8 mouse cellular contexts compared by ENCODE assay signal in genomic region chr15:81586466-81586865, GRCm38 (mm10). TPM values are rescaled to one million over a fixed set of nuclear protein-coding genes. Genes with fewer than 3 reads are reported as not detected.
DNase-seq lines count a peak whose midpoint lies in the region; ATAC-seq and TF ChIP-seq lines count a peak whose summit lies in the region.

No protein-coding gene starts in this region.

- peak; percentile 45 for DNase-seq in liver, adult 2 months (ENCODE audit: extremely low read depth, low read depth, low spot score)
- DNase-seq in liver: no peak
- peak; percentile 57 for DNase-seq in embryo, embryonic 11 days
- no peak for DNase-seq in hindbrain, postnatal 0 days (ENCODE audit: low spot score)
- no peak for DNase-seq in right cerebral cortex, postnatal 36 days (ENCODE audit: low spot score in 2 of 2)
- DNase-seq in cerebellum, postnatal 10 days: no peak
- no peak for DNase-seq in right cerebral cortex, postnatal 10 days (ENCODE audit: low spot score in 2 of 2)

- peak overlapping the region; percentile 100 for H3K27ac ChIP-seq in liver, adult 2 months (replicated peaks; ENCODE audit: insufficient read depth, low read depth, low read length)
- peak overlapping the region; percentile 100 for H3K27ac ChIP-seq in hindbrain, postnatal 0 days
- H3K27ac ChIP-seq in midbrain, embryonic 15.5 days: peak overlapping the region; percentile 100

- H3K4me1 ChIP-seq in liver, adult 2 months (ENCODE audit: control insufficient read depth, insufficient read depth, low read length): peaks cover 7% of the 10 kb centered on the region
- H3K4me1 ChIP-seq in hindbrain, postnatal 0 days (ENCODE audit: insufficient read depth, low read length): peaks cover 3% of the 10 kb centered on the region; the same call in 1 of the 2 replicates
- H3K4me1 ChIP-seq in midbrain, embryonic 15.5 days: peaks cover 30% of the 10 kb centered on the region

- no peak for TF ChIP-seq POLR2A in liver, adult 2 months (IDR thresholded peaks at IDR 0.05; ENCODE audit: extremely low read depth, insufficient read depth, low read length)

- peak overlapping the region; percentile 98 for H3K4me3 ChIP-seq in liver, adult 2 months (ENCODE audit: insufficient read depth, low read depth, low read length)
- H3K4me3 ChIP-seq in hindbrain, postnatal 0 days (ENCODE audit: low read length): peak overlapping the region; percentile 99
- H3K4me3 ChIP-seq in midbrain, embryonic 15.5 days: peak overlapping the region; percentile 100

- no peak for TF ChIP-seq CTCF in liver, adult 2 months (IDR thresholded peaks at IDR 0.05; ENCODE audit: low read depth, low read length)
- no peak for TF ChIP-seq CTCF in hindbrain, postnatal 0 days (IDR thresholded peaks at IDR 0.05; ENCODE audit: low read depth)

- WGBS in liver, adult 2 months: under 1% methylated on average over 28 of the region's 28 CpGs
- WGBS in hindbrain, postnatal 0 days: under 1% methylated on average over 28 of the region's 28 CpGs
- WGBS in midbrain, embryonic 15.5 days: under 1% methylated on average over 28 of the region's 28 CpGs

- H3K79me2 ChIP-seq in liver, adult 2 months (ENCODE audit: control insufficient read depth, insufficient read depth, low read length): peaks cover 4% of the 10 kb centered on the region; the same call in 1 of the 2 replicates

- ATAC-seq in hindbrain, postnatal 0 days: no peak
- ATAC-seq in midbrain, embryonic 15.5 days (replicated peaks): no peak

- H3K36me3 ChIP-seq in liver, adult 2 months (ENCODE audit: control insufficient read depth, insufficient read depth, low read length): peaks cover 4% of the 10 kb centered on the region
- no peaks in the 10 kb centered on the region for H3K36me3 ChIP-seq in hindbrain, postnatal 0 days (ENCODE audit: insufficient read depth, low read length)
- H3K36me3 ChIP-seq in midbrain, embryonic 15.5 days (replicated peaks): no peaks in the 10 kb centered on the region

- peak overlapping the region; percentile 100 for H3K9ac ChIP-seq in liver, adult 2 months (ENCODE audit: low read depth, low read length)
- H3K9ac ChIP-seq in hindbrain, postnatal 0 days (replicated peaks; ENCODE audit: low read length): peak overlapping the region; percentile 100
- peak overlapping the region; percentile 100 for H3K9ac ChIP-seq in midbrain, embryonic 15.5 days

- H3K9me3 ChIP-seq in hindbrain, postnatal 0 days (ENCODE audit: low read length): no peaks in the 10 kb centered on the region
- H3K9me3 ChIP-seq in midbrain, embryonic 15.5 days: no peaks in the 10 kb centered on the region

- no peaks in the 10 kb centered on the region for H3K27me3 ChIP-seq in liver, adult 2 months (ENCODE audit: control insufficient read depth, insufficient read depth, low read length)
- no peaks in the 10 kb centered on the region for H3K27me3 ChIP-seq in hindbrain, postnatal 0 days (ENCODE audit: insufficient read depth, low read length)
- no peaks in the 10 kb centered on the region for H3K27me3 ChIP-seq in midbrain, embryonic 15.5 days (replicated peaks)

- H3K4me2 ChIP-seq in hindbrain, postnatal 0 days (ENCODE audit: low read depth, low read length): peak overlapping the region; percentile 81
- H3K4me2 ChIP-seq in midbrain, embryonic 15.5 days: peak overlapping the region; percentile 59

RNA-seq across cellular contexts. Expression of gene Ep300, which starts 1.3 kb away (rescaled TPM):
- 17.9 and 27.7 TPM in 2 replicates for total RNA-seq in liver, adult 2 months (2014; rRNA removed)
- 6.5 and 8.5 TPM in 2 replicates for polyA plus RNA-seq in liver, adult 2 months (2012; rRNA removed)
- total RNA-seq in hindbrain, postnatal 0 days (2014; rRNA removed): 44.0 and 51.5 TPM in 2 replicates
- polyA plus RNA-seq in hindbrain, postnatal 0 days (2015; fragmentation: Nextera tagmentation; extraction: Ambion mirVana): 12.9 and 13.1 TPM in 2 replicates
- 22.7 and 25.7 TPM in 2 replicates for polyA plus RNA-seq in midbrain, embryonic 15.5 days (2015; fragmentation: Nextera tagmentation; extraction: Ambion mirVana)

Comparison
In these comparisons a context has a peak if more than half of its experiments do, and no peak if none do; other contexts are left out.
1. DNase-seq: peak in liver, adult 2 months (single experiment) and embryo, embryonic 11 days (single experiment); none in liver (single experiment), hindbrain, postnatal 0 days (single experiment), right cerebral cortex, postnatal 36 days (0 of 2), cerebellum, postnatal 10 days (0 of 2) and right cerebral cortex, postnatal 10 days (0 of 2).
2. Peak in every context shown above with its lines, with median percentiles within 50 percentile points of each other: H3K27ac ChIP-seq, H3K4me3 ChIP-seq and H3K9ac ChIP-seq.